Mouse (Mus musculus) cerebellum, postnatal 14 days (tissue): ENCODE data around the gene Gm14418.

Experiments used
- DNase-seq, 2 experiments: peaks; one replicate each; pipeline ENCODE4 v3.0.0; 2021; ENCODE audit warnings: mixed read lengths in 2 of 2

The Gm14418 gene

GRCm38 (mm10) chr2:177398096-177398495, at the start of gene Gm14418:
Gm14418 (minus strand) TSS chr2:177398320.
- DNase-seq = peak in 1 of 2 experiments; percentile 0
